Mouse (Mus musculus) lung, postnatal 10 days (tissue): ENCODE data around the gene S1pr1.

Experiments
- DNase-seq: peaks from one replicate; pipeline ENCODE4 v3.0.0; 2021

S1pr1 gene

GRCm38 (mm10) chr3:115711924-115712807, 2.7 kb downstream of the S1pr1 start:
- no peak for DNase-seq

- peak; percentile 51 for DNase-seq
Measured at GRCm38 (mm10) chr3:115711393-115711792, 3.5 kb downstream of the S1pr1 start.

DNA sequence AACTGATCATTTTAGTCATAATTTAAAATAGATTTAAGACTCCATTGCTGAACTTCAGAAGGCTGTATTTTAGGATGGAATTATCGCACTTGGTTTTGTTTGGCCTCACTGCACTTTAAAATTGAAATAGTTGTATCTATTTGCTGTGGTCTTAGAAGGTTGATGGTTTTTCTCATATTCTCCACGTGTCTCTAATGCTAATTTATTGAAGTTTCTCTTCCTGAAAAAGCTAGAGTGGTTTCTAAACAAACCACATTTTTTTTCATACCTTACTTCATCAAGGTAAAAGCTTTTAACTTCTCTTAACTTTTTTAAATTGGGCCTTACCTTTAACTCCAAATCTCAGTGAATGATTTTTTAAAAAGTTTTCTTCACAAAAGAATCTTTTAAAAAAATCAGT, 4.8 kb downstream of the S1pr1 start:
- DNase-seq = no peak

DNA sequence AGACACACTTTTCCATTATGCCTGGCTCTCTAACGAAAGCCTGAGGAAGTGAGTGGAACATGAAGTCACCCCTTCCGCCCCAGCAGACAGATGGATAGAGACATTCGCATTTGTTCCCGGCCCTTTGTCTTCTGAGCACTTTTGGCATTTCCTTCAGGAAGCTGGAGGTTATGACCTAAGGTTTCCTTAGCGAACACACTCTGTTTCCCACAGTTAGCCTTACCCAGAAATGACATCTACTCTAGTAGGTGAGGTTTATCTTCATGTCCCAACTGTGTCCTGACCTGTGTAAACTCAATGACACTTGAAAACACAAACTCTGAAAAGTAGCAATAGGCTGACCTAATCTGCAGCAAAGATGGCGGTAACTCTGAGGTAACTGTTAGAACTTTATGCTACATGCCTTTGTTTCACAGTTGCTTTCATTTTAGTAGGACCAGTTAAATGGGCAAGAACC, 5.7 kb downstream of the S1pr1 start:
- DNase-seq = peak; percentile 73

DNA sequence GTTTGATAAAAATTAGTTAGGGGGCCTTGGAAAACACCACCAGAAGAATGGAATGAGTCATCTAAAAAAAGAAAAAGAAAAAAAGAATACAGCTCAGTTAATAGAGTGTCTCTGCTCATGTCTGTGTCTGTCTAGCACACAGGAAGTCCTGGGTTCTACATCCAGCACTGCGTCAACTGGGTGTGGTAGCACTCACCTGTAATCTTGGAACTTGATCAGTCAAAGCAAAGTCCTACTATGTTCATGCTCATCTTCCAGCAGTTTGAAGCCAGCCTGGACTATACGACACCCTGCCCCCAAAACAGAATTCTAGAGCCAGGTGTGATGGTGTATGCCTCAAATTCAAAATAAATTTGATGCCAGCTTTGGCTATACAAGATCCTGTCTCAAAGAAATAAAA, 8.1 kb downstream of the S1pr1 start:
- no peak for DNase-seq

GRCm38 (mm10) chr3:115704254-115704908, 10.5 kb downstream of the S1pr1 start:
- DNase-seq = no peak

DNA sequence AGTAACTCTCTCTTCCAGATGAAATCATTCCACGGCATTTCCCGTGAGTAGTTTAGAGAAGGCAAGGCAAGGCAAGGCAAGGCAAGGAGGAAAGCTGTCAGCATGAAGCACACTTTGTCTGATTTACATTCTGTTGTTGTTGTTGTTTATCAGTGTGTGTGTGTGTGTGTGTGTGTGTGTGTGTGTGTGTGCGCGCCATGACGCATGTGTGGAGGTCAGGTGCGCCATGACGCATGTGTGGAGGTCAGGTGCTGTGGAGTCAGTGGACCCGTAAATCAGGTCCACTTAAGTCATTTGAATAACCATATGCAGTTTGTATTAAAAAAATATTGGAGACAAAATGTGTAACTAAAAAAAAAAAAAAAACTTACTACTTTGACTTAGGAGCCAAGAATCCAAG, 11.2 kb downstream of the S1pr1 start:
- no peak for DNase-seq

- DNase-seq = no peak
Measured at GRCm38 (mm10) chr3:115702089-115702488, 12.8 kb downstream of the S1pr1 start.

GRCm38 (mm10) chr3:115695194-115695891, 19.5 kb downstream of the S1pr1 start:
- DNase-seq = no peak

- no peak for DNase-seq
Measured at GRCm38 (mm10) chr3:115694168-115694567, 20.7 kb downstream of the S1pr1 start.

GRCm38 (mm10) chr3:115693390-115693789, 21.5 kb downstream of the S1pr1 start:
- no peak for DNase-seq

DNA sequence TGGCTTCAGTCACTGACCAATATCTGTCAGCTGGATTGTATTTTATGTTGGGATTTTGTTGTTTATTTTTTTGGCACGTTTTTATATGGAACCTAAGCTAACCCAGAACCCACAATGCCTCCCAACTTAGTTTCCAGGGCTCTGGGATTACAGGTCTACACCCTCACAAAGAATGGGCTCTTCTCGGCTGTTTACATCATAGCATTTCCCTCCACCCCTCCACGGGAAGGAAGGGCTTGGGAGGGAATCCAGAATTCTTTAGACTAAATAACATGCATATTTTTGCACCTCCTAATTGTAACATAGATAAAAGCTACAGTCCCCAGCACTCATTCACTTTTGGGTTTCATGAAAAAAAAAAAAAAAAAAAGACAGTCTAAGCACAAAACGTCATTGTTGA, 22.0 kb downstream of the S1pr1 start:
- peak; percentile 56 for DNase-seq

DNA sequence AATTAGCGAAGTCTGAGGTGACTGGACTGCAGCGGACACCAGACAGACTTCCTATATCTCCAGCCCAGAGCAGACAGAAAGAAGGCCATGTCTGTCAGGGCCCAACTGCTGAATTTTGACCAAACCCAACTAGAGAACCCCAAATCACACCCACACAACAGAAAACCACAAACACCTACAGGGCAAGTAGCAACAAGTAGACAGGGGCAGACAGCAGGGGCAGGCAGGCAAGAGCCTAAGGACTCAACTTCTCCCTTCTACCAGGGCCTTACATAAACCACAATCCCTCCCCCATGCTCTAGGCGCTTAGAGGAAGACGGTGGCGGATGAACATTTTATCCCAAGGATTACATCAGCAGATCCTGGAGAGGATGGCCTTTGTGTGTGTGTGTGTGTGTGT, 22.5 kb downstream of the S1pr1 start:
- DNase-seq = peak; percentile 70

- no peak for DNase-seq
Measured at GRCm38 (mm10) chr3:115689920-115690319, 25.0 kb downstream of the S1pr1 start.

- DNase-seq = peak; percentile 49
Measured at GRCm38 (mm10) chr3:115689352-115689751, 25.5 kb downstream of the S1pr1 start.

GRCm38 (mm10) chr3:115687821-115688220, 27.1 kb downstream of the S1pr1 start:
- DNase-seq = no peak

DNA sequence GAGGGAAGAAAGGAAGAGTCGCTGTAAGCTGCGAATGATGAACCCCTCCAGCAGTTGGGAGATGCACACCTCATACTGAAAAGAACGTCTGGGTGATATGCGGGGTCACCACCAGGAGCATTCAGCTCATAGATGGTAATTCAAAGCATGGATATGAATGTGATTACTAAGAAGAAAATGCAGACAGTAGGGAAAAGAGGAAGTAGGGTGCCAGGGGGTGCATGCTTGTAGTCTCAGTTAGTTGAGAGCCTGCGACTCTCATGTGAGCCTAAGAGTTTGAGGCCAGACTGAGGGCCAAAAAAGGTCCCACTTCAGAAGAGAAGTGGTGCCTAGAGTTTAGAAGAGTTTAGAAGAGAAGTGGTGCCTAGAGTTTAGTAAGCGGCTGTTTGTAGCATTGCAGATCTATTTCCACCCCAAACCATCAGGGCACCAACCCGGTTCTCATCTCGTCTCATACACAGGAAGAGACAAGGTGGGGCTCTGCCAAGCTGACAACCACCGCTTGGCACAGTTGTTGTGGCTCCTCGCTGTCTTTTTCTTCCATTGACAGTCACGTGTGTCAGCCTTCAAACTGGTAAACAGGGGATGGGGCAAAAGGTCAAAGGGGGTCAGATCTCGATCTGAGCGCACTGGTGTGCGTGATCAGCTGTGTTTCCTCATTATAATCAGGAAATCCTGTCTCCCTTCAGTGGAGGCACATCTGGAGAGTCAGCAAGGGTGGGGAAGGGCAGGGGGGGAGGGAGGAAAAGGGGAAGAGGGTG, 32.4 kb downstream of the S1pr1 start:
- DNase-seq = peak; percentile 85

DNA sequence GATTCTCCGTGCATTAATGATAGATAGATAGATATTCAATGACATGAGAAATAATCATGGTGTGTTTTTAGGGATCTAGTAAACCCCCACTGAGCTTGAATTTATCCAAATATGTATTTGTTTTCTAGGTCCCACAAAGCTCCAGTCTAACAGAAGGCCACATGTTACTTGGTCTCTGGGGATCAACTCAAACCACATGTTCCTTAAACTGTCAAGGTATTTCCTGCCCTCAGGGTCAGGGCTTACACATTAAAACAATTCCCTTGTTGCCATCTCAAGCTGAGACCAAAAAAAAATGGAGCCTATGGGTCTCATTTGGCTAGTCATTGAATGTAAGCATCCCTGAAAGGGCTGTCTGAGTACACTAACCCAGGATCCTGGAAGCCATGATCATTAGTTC, 33.7 kb downstream of the S1pr1 start:
- DNase-seq = no peak

- no peak for DNase-seq
Measured at GRCm38 (mm10) chr3:115679022-115679421, 35.9 kb downstream of the S1pr1 start.

GRCm38 (mm10) chr3:115675546-115676535, 39.0 kb downstream of the S1pr1 start:
- no peak for DNase-seq

GRCm38 (mm10) chr3:115674665-115675064, 40.2 kb downstream of the S1pr1 start:
- DNase-seq = no peak
